8 mouse cellular contexts compared by ENCODE assay signal in genomic region chr7:84594087-84594916, GRCm38 (mm10). TPM values are rescaled to one million over a fixed set of nuclear protein-coding genes. Genes with fewer than 3 reads are reported as not detected.
DNase-seq lines count a peak whose midpoint lies in the region; ATAC-seq and TF ChIP-seq lines count a peak whose summit lies in the region.

No protein-coding gene starts in this region.

- ATAC-seq in CD4-positive, CD25-positive, alpha-beta regulatory T cell, adult 4 months, result peak; percentile 96
- peak; percentile 68 for ATAC-seq in embryonic facial prominence, embryonic 11.5 days (replicated peaks; ENCODE audit: insufficient number of reproducible peaks, low FRiP score, low TSS enrichment, low read depth)
- peak; percentile 93 for ATAC-seq in megakaryocyte, adult 5-6 weeks (ENCODE audit: poor library complexity, severe bottlenecking)

- TF ChIP-seq POLR2A in spleen, adult 2 months (IDR thresholded peaks at IDR 0.05; ENCODE audit: low read depth, low read length), result no peak

- no peak overlapping the region for H3K27ac ChIP-seq in embryonic facial prominence, embryonic 11.5 days (replicated peaks; ENCODE audit: low read depth, low read length)
- H3K27ac ChIP-seq in spleen, adult 2 months (ENCODE audit: insufficient read depth, low read length), result no peak overlapping the region

- H3K9me3 ChIP-seq in embryonic facial prominence, embryonic 11.5 days (replicated peaks; ENCODE audit: control insufficient read depth, low read length), result no peaks in the 10 kb centered on the region

- H3K4me1 ChIP-seq in embryonic facial prominence, embryonic 11.5 days (ENCODE audit: control insufficient read depth, insufficient read depth, low read length), result no peaks in the 10 kb centered on the region
- H3K4me1 ChIP-seq in spleen, adult 2 months (ENCODE audit: control insufficient read depth, insufficient read depth, insufficient read length), result no peaks in the 10 kb centered on the region; the same call in 1 of the 2 replicates

- H3K4me3 ChIP-seq in embryonic facial prominence, embryonic 11.5 days (ENCODE audit: low read depth, low read length), result no peak overlapping the region
- H3K4me3 ChIP-seq in spleen, adult 2 months (ENCODE audit: extremely low read depth, insufficient read depth, insufficient read length), result no peak overlapping the region

- intact Hi-C loops in heart, postnatal 36 days (cut with DNase I), result loop anchor here (1.0 to 2.0 kb wide), 2 partner anchors 148 to 185 kb away; no protein-coding TSS in a partner anchor

- DNase-seq in WW6 (ENCODE audit: low read depth, low spot score), result peak; percentile 16
- DNase-seq in embryonic facial prominence, embryonic 11.5 days (ENCODE audit: low spot score), result peak; percentile 79
- peak; percentile 12 to 25 for DNase-seq in heart, postnatal 36 days
- peak; percentile 13 to 35 for DNase-seq in kidney, postnatal 4 days
- peak; percentile 18 to 60 for DNase-seq in spleen, adult 2 months (ENCODE audit: low read depth in 1 of 2, low spot score in 2 of 2)
- DNase-seq in testis, postnatal 10 days (ENCODE audit: low spot score), result no peak

- H3K27me3 ChIP-seq in embryonic facial prominence, embryonic 11.5 days (ENCODE audit: control insufficient read depth, insufficient read depth, low read length), result no peaks in the 10 kb centered on the region
- H3K27me3 ChIP-seq in spleen, adult 2 months (ENCODE audit: control insufficient read depth, insufficient read depth, low read length), result no peaks in the 10 kb centered on the region

- 45% methylated on average over 8 of the region's 8 CpGs for WGBS in embryonic facial prominence, embryonic 11.5 days
- 42% methylated on average over 8 of the region's 8 CpGs for WGBS in spleen, adult 2 months

- no peaks in the 10 kb centered on the region for H3K36me3 ChIP-seq in embryonic facial prominence, embryonic 11.5 days (replicated peaks; ENCODE audit: control insufficient read depth, insufficient read depth, low read depth, low read length)
- H3K36me3 ChIP-seq in spleen, adult 2 months (ENCODE audit: control insufficient read depth, insufficient read depth, low read length), result no peaks in the 10 kb centered on the region

- TF ChIP-seq CTCF in spleen, adult 2 months (IDR thresholded peaks at IDR 0.05; ENCODE audit: extremely low read depth, insufficient read depth, insufficient read length, insufficient replicate concordance), result peak; percentile 41; the same call in 1 of the 2 replicates

- no peak overlapping the region for H3K4me2 ChIP-seq in embryonic facial prominence, embryonic 11.5 days (ENCODE audit: low read depth, low read length)

- H3K9ac ChIP-seq in embryonic facial prominence, embryonic 11.5 days (replicated peaks; ENCODE audit: low read length), result 0 out of 2 replicates have a peak overlapping the region, but pooled peaks have one; percentile 13

RNA-seq across cellular contexts. Expression of gene Fah, which starts 12.2 kb away (rescaled TPM):
- 10 to 100 TPM; 11.3 to 14.6 TPM for polyA plus RNA-seq in CD4-positive, CD25-positive, alpha-beta regulatory T cell, adult 4 months (2017; shearing (Covaris generic))
- 1.8 and 2.4 TPM in 2 replicates for polyA plus RNA-seq in embryonic facial prominence, embryonic 11.5 days (2014; fragmentation: Nextera tagmentation; extraction: Ambion mirVana)
- total RNA-seq in heart, postnatal 36 days (2021), result 10 to 100 TPM; 19.8 to 22.6 TPM
- total RNA-seq in megakaryocyte, adult 5-6 weeks (2015), result not detected in 2 replicates
- 0.77 TPM in 1 of 2 replicates, not detected in the other for total RNA-seq in megakaryocyte, adult 5-6 weeks (2017)
- polyA plus RNA-seq in spleen, adult 2 months (2012; rRNA removed), result 7.4 and 8.4 TPM in 2 replicates
